Mouse (Mus musculus) hindbrain, postnatal 0 days (tissue): Measurements from ENCODE around the gene Slc6a16. TPM values are rescaled to one million over a fixed set of nuclear protein-coding genes. Genes with fewer than 3 reads are reported as not detected.

Experiments
- ATAC-seq: fragments of 200-750 bp; cut with Nextera tagmentation; 2 replicates; pipeline ENCODE4 v1.8.0; 2017; ENCODE audit warnings: mild to moderate bottlenecking, moderate TSS enrichment, moderate library complexity
- DNase-seq: peaks from one replicate; pipeline ENCODE4 v3.0.0-alpha.2; 2015; ENCODE audit warnings: low spot score
- H3K27ac ChIP-seq: fragments of 300-500 bp; sonication (generic); 2 replicates; pipeline ENCODE4 v1.5.1; 2014; ENCODE audit warnings: mild to moderate bottlenecking
- H3K27me3 ChIP-seq: fragments of 300-500 bp; sonication (generic); 2 replicates; pipeline ENCODE4 v1.6.1; 2014; ENCODE audit warnings: low read length, mixed read lengths; ENCODE audit not compliant: insufficient read depth
- H3K36me3 ChIP-seq: fragments of 300-500 bp; sonication (generic); 2 replicates; pipeline ENCODE4 v1.6.1; 2014; ENCODE audit warnings: low read length, mixed read lengths; ENCODE audit not compliant: insufficient read depth
- H3K4me1 ChIP-seq: fragments of 300-500 bp; sonication (generic); 2 replicates; pipeline ENCODE4 v1.6.1; 2014; ENCODE audit warnings: antibody characterized with exemption, low read length, mixed read lengths; ENCODE audit not compliant: insufficient read depth
- H3K4me2 ChIP-seq: fragments of 300-500 bp; sonication (generic); 2 replicates; pipeline ENCODE4 v1.6.1; 2014; ENCODE audit warnings: low read depth, mild to moderate bottlenecking, low read length, moderate library complexity, mixed read lengths
- H3K4me3 ChIP-seq: fragments of 300-500 bp; sonication (generic); 2 replicates; pipeline ENCODE4 v1.5.1; 2014; ENCODE audit warnings: low read length
- H3K9ac ChIP-seq: fragments of 300-500 bp; sonication (generic); replicated peaks from 2 replicates; pipeline ENCODE4 v1.6.1; 2014; ENCODE audit warnings: mild to moderate bottlenecking, low read length, moderate library complexity, mixed read lengths
- H3K9me3 ChIP-seq: fragments of 300-500 bp; sonication (generic); 2 replicates; pipeline ENCODE4 v1.6.1; 2016; ENCODE audit warnings: low read length, mixed read lengths
- CTCF ChIP-seq: IDR thresholded peaks from 2 replicates; pipeline ENCODE4 v1.5.1; 2016; ENCODE audit warnings: antibody characterized with exemption, control low read depth, low read depth
- WGBS: fragments of 180-500 bp; shearing (Covaris S2); extraction: QIAGEN DNeasy Blood & Tissue Kit; methylation state at CpG from one replicate; pipeline ENCODE4 v1.1.7; 2014; 5-methylcytosine and 5-hydroxymethylcytosine counted together
- polyA plus RNA-seq: library from polyadenylated mRNA; unstranded; fragments of >200 nt; fragmentation: Nextera tagmentation; extraction: Ambion mirVana; gene quantifications from 2 replicates; pipeline ENCODE4 v1.2.1, GENCODE M21; 2015
- total RNA-seq: library from RNA; depleted of rRNA; stranded (reverse); fragments of >200 nt; gene quantifications from 2 replicates; pipeline ENCODE4 v1.2.3, GENCODE M21; 2014

Gene Slc6a16
- total and polyA plus RNA-seq, 2 experiments from 2014 or later: 1.3 to 2.0 TPM

- no peak overlapping the region for H3K27ac ChIP-seq
- ATAC-seq (no peak), DNase-seq (no peak)
- H3K27me3 ChIP-seq: no peaks in the 10 kb centered on the region
- H3K9ac ChIP-seq: no peak overlapping the region
- no peak for TF ChIP-seq CTCF
- no peak overlapping the region for H3K4me2 ChIP-seq
- H3K4me3 ChIP-seq: no peak overlapping the region
- H3K9me3 ChIP-seq: no peaks in the 10 kb centered on the region
- WGBS: 94% methylated on average over 8 of the region's 8 CpGs
- H3K4me1 ChIP-seq: peaks cover 2% of the 10 kb centered on the region; the same call in 1 of the 2 replicates
- peaks cover 10% of the 10 kb centered on the region for H3K36me3 ChIP-seq
These were observed 11.8 kb upstream of the Slc6a16 start for GRCm38 (mm10) chr7:45229046-45229445.

- H3K27ac ChIP-seq: no peak overlapping the region
- H3K9ac ChIP-seq: no peak overlapping the region
- peaks cover 5% of the 10 kb centered on the region; the same call in 1 of the 2 replicates for H3K4me1 ChIP-seq
- DNase-seq: no peak
- H3K27me3 ChIP-seq: no peaks in the 10 kb centered on the region
- no peaks in the 10 kb centered on the region for H3K9me3 ChIP-seq
- no peak for ATAC-seq
- WGBS: 84% methylated on average over 7 of the region's 7 CpGs
- H3K36me3 ChIP-seq: peaks cover 10% of the 10 kb centered on the region
- TF ChIP-seq CTCF: no peak
- H3K4me2 ChIP-seq: no peak overlapping the region
- no peak overlapping the region for H3K4me3 ChIP-seq
These were observed 11.3 kb upstream of the Slc6a16 start for GRCm38 (mm10) chr7:45229459-45230203.

- Histone ChIP-seq H3K4me3 (no peak overlapping the region), H3K36me3 (peaks cover 8% of the 10 kb centered on the region), H3K9me3 (no peaks in the 10 kb centered on the region), H3K4me1 (peaks cover 7% of the 10 kb centered on the region; the same call in 1 of the 2 replicates), H3K27me3 (no peaks in the 10 kb centered on the region), H3K27ac (no peak overlapping the region), H3K4me2 (no peak overlapping the region), H3K9ac (no peak overlapping the region)
- no peak for TF ChIP-seq CTCF
- WGBS: 85% methylated on average over 12 of the region's 12 CpGs
- ATAC-seq: no peak
- no peak for DNase-seq
These were observed 9.7 kb upstream of the Slc6a16 start for GRCm38 (mm10) chr7:45231192-45231591.

- DNase-seq: no peak
- TF ChIP-seq CTCF: no peak
- Histone ChIP-seq H3K4me2 (no peak overlapping the region), H3K4me3 (no peak overlapping the region), H3K36me3 (peaks cover under 1% of the 10 kb centered on the region), H3K27me3 (no peaks in the 10 kb centered on the region), H3K4me1 (peaks cover 7% of the 10 kb centered on the region; the same call in 1 of the 2 replicates), H3K27ac (no peak overlapping the region), H3K9ac (no peak overlapping the region), H3K9me3 (no peaks in the 10 kb centered on the region)
- no peak for ATAC-seq
- WGBS: 85% methylated on average over 11 of the region's 11 CpGs
These were observed 8.9 kb upstream of the Slc6a16 start for GRCm38 (mm10) chr7:45231941-45232340.

GRCm38 (mm10) chr7:45232716-45233465 lies 8.0 kb upstream of the Slc6a16 start:
- no peak overlapping the region for H3K27ac ChIP-seq
- H3K27me3 ChIP-seq: no peaks in the 10 kb centered on the region
- ATAC-seq (no peak), DNase-seq (no peak)
- TF ChIP-seq CTCF: no peak
- H3K36me3 ChIP-seq: no peaks in the 10 kb centered on the region; the same call in 1 of the 2 replicates
- peaks cover 7% of the 10 kb centered on the region; the same call in 1 of the 2 replicates for H3K4me1 ChIP-seq
- no peaks in the 10 kb centered on the region for H3K9me3 ChIP-seq
- WGBS: 67% methylated on average over 13 of the region's 13 CpGs
- H3K4me3 ChIP-seq: no peak overlapping the region
- H3K4me2 ChIP-seq: no peak overlapping the region
- H3K9ac ChIP-seq: no peak overlapping the region

- TF ChIP-seq CTCF: no peak
- no peak overlapping the region for H3K27ac ChIP-seq
- H3K4me2 ChIP-seq: peak overlapping the region; percentile 40
- H3K9me3 ChIP-seq: no peaks in the 10 kb centered on the region
- H3K27me3 ChIP-seq: no peaks in the 10 kb centered on the region
- H3K9ac ChIP-seq: peak overlapping the region; percentile 37
- H3K4me3 ChIP-seq: no peak overlapping the region
- ATAC-seq: 0 out of 2 replicates have a peak, but pooled peaks have one; percentile 32
- H3K4me1 ChIP-seq: peaks cover 7% of the 10 kb centered on the region; the same call in 1 of the 2 replicates
- peak; percentile 63 for DNase-seq
- H3K36me3 ChIP-seq: no peaks in the 10 kb centered on the region; the same call in 1 of the 2 replicates
- WGBS: 22% methylated on average over 20 of the region's 20 CpGs
These were observed 7.1 kb upstream of the Slc6a16 start for GRCm38 (mm10) chr7:45233580-45234332.
